Mouse (Mus musculus) ZHBTc4 (cell line): ENCODE results near the gene Ctdnep1.
A peak's percentile ranks its signal among the peaks of the same experiment; 100 is the strongest.

Source experiments
- DNase-seq: peaks from one replicate; pipeline ENCODE4 v3.0.0-alpha.2; 2011; ENCODE audit warnings: low read depth, low spot score

Gene Ctdnep1

DNA sequence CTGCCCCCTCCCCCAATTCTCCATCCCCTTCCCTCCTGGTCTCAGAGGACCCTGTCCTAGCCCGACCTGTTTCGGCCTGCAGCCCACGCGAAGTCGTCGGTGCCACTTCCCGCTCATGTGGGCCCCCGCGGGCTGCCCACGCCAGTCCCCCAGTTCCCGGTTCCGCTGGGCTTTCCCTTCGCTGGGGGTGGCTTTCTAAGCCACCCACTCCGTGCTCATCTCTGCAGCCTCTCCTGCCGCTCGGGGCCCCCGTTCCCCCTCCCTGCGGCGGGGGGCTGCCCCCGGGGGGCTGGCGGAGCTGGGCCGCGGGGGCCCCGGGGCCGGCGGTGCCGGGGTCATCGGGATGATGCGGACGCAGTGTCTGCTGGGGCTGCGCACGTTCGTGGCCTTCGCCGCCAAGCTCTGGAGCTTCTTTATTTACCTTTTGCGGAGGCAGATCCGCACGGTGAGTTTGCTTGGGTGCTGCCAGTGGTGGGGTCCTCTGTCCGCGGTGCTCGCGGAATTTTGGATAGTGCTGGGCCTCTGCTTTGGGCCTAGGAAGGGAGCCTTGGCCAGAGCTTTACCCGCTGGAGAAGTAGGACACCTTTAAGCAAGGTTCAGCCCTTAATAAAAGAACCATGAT, at the start of gene Ctdnep1:
TSS of gene Ctdnep1 (plus strand) at position 16 of the 622 bp plus-strand sequence.
- no peak for DNase-seq

DNA sequence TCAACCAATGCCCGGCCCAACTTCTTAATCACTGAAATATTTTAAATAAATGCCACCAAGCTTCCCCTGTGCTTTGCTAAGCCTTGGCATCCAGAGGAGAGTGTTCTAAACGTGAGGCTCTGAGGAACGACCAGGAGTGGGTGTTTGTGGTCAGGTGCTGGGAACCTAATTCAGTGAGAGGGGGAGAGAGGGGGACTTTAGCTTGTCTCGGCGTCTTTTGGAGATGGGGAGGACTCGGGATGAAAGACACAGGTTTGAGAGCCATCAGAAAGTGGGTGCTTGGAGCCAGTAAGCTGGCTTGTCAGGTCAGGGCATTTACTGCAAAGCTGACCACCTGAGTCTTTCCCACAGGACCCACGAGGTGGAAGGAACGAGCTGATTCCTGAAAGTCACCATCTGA, 49.2 kb upstream of the Ctdnep1 start:
- no peak for DNase-seq

DNA sequence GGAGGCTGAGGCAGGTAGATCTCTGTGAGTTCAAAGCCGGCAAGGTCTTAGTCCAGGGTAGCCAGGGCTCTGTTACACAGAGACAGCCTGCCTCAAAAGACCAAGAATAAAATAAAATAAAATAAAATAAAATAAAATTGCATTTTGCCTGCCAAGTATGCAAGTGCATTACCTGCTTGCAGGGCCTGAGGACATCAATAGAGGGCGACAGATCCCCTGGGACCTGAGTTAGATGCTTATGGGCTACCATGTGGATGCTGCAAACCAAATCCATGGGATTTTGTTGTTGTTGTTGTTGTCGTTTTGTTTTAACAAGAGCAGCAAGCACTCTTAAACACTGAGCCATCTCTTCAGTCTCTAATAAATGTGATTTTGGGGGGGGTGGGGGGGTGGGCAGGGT, 48.7 kb upstream of the Ctdnep1 start:
- DNase-seq, result no peak

DNA sequence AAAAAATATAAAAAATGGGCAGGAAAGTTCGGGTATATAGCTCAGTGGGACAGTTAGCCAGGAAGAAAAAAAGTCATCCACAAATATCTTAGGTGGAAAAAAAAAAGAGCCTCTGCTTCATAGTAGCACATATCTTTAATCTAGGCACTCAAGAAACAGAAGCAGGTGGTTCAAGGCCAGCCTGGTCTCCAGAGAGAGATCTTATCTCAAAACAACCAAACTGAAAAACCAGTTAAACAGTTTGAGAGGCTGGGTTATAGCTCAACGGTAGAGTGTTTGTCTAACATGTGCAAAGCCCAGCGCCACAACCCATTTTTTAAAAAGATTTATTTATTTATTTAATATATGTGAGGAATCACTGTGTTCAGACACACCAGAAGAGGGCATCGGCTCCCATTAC, 47.9 kb upstream of the Ctdnep1 start:
- no peak for DNase-seq

DNA sequence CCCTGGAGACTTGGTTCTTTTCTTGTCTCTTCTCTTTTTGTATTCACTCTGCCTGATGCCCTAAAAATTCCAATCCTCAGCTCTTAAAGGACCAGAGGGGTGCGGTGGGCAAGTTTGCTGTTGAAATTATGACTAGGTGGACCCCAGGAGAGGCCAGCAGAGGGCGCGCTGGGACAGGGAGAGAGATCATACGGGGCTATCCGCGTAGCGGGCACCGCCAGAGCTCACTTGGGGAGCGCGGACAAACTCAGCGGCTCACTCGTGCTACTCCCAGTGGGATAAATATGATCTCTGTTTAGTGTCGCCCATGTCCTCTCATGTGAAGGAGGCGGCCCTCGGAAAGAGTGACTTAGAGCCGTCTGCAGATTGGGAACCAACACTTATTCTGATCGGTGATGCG, 46.8 kb upstream of the Ctdnep1 start:
- DNase-seq, result peak; percentile 92

DNA sequence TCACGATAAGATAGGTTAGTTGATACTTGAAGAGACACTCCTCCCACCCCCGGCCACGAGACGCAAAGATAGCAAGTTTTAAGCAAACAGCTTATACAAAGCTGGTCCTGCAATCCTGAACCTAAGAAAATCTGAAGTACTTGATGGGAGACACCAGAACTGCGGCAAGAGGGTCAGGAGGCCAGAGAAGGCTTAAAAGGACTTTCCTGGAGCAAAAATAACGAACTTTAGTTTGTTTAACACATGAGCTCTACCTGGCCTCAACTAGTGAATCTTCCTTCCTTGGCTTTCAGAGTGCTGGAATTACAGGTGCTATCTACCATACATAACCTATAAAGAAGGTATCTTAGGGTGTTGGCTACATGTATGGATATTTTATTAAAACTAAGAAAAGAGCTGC, 46.3 kb upstream of the Ctdnep1 start:
- DNase-seq, result no peak

DNA sequence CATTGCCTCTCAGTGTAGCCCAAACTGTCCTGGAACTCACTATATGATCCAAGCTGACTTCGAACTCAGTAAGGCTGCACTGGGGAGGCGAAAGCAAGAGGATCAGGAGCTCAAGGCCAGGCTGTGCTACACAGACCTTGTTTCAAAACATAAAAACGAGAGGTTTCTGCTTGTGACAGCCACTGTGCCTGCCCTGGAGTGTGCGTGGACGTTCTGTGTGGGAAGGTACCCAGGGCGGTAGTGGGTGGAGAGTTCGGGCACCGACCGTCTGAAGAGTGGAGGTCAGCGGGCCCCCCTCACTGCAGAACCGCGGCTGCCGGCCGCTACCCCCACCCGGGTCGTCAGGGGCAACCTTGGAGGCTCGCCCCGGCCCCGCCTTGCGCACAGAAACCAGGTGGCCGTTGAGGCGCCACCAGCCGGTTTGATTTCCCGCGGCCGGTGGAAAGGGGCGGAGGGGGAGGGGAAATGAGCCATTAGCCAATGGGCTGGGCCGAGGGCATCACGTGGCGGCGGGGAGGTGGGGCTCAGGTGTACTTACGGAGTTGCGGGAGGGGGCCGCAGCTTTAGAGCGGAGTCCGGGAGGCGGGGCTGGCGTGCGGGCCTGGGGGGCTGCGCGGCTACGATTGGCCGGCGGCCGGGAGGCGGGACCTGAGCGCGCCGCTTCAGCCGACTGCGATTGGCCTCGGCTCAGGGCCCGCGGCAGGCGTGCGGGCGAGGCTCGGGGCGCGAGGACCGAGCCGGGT, 45.6 kb upstream of the Ctdnep1 start, which contains the start of gene Ybx2:
TSS of gene Ybx2 (plus strand) at position 660 of the 743 bp plus-strand sequence.
- peak; percentile 95 for DNase-seq

DNA sequence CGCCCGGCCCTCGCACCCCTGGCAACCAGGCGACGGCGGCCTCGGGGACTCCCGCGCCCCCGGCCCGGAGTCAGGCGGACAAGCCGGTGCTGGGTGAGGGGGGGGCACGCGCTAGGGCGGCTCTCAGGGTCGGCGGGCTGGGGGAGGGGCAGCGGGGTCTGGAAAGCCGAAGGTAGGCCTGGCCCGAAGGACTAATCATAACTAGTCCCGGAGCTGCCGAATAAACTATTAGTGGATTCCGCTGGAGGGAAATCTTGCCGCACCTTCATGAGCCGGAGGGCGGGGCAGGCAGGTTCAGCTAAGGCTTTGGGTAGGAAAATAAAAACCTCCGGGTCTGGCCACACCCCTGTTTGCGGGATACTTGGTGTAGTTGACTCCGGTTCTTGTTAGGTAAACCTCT, 44.8 kb upstream of the Ctdnep1 start:
- DNase-seq, result peak; percentile 69

DNA sequence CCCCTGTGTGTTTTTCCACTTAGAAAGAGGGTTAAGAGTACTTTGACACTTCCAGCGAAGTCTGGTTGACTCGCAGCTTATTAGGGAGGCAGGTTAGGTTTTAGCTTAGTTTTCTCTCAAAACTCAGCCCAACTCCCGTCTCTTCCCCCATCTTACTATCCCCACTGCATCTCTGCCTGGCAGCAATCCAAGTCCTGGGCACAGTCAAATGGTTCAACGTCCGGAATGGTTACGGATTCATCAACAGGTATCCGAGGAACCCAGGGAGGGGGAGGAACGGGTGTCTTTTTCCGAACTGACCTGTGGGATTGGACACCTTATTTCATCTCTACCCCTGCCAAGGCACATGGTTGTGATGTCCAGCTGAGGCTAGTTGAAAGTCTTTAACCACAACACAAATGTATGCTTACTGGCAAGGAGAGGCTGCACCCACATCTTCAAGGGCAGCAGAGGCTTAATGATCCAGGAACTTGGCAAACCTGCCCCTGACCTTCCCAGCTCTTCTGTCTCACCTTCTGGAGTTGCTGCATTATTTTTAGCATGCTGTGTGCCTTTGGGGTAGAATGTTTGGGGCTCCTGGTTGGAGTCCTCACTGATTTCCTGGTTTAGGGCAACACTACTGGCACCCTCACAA, 44.1 kb upstream of the Ctdnep1 start:
- no peak for DNase-seq

DNA sequence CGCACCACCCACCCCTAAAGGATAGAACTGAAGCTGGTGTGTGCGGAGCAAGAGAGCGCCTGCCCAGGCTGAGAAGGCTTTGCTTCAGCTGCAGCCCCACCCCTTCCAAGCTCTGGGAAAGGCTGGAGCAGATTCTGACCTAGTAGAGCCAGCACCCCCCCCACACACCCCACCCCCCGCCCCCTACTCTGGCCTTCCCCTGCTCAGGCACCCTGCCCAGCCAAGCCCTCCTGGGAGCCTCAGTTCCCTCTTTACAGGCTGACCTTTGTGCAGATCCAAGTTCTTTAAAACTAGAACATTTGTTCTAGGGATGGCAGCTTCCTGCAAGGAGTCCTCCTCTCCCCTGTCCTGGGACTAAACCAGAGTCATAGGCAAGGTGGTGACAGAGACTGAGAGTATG, 43.6 kb upstream of the Ctdnep1 start:
- DNase-seq, result no peak

DNA sequence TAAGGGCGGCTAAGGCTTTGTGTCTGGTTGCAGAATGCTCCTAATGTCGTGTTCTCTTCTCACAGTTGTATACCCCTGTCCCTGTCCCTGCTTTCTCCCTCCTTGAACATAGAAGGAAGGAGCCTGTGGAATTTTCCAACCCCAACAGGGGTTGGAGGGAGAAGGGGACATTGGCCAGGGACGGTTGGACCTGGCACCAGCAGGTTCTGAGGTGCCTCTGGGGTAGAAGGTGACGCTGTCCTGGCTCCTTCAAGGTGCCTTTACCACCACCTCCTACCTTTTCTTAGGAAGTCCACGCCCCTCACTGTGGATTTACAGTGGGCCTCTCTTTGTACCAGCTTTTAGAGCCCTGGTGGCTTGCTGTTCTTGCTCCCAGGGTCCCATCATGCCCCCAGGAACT, 43.1 kb upstream of the Ctdnep1 start:
- no peak for DNase-seq

DNA sequence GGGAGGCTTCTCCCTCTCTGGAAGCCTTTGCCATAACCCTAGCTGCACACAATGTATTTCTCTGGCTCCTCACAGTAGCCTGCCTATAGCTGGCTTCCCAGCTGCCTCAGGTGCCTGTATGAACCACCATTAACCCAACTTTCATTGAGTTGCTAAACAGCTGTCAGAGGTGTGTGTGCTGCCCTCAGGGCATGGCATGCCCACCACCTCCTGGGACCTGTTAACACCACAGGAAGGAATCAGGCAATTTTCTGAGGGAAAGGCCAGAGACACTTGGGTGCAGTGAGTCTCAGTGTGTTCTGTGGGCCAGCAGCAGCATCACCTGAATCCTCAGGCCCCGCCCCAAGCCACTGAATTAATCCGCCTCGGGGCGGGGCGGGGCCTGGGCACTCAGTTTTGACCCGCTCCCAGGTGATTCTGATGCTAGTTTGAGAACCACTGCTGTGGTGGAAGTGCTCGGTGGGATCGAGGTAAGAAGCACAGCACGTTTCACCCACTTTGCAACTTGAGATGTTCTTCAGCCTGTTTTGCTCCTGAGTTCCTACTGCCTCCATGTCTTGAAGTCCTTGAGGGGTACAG, 42.5 kb upstream of the Ctdnep1 start:
- DNase-seq, result peak; percentile 56

DNA sequence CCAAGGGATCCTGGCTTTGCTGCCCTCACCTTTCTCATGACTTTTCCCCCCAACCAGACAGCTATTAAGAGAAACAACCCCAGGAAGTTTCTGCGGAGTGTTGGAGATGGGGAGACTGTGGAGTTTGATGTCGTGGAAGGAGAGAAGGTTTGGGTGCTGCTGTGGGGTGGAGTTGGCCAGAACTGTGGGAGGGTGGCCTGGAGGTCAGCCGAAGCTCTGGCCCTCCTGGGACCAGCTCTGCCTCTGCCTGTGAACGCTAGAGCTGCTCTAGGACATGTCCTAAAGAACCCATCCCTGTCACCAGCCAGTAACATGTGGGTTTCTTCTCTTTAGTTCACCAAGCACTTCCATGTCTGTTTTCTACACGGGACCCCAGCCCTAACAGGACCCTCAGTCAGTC, 41.8 kb upstream of the Ctdnep1 start:
- DNase-seq, result no peak

DNA sequence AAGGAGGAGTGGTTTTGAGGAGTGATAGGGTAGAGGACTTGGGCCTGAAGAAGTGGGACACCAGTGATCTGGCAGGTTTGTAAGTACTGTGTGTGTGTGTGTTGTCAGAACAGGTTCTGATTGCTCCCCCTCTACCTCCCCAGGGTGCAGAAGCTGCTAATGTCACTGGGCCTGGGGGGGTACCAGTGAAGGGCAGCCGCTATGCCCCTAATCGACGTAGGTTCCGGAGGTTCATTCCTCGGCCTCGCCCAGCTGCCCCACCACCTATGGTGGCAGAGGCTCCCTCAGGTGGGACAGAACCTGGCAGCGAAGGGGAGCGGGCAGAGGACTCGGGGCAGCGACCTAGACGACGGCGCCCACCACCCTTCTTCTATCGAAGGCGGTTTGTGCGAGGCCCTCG, 41.2 kb upstream of the Ctdnep1 start:
- DNase-seq, result no peak

DNA sequence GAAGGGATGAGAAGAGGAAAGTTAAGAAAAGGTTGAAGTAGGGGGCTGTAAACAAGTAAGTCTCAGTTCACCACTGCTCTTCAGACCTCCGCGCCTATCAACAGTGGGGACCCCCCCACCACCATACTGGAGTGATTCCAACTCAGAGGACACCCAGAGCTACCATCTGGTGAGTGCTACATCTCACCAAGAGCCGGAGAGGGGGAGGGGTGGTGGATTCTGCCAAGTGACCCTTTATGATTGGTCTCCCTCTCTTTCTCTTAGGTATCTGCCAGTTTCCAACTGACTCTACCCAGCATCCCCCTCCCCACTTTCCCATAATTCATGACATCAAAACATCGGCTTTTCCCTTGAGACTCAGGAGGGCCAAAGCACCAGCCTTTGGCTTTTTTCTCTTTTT, 40.0 kb upstream of the Ctdnep1 start:
- DNase-seq, result no peak

DNA sequence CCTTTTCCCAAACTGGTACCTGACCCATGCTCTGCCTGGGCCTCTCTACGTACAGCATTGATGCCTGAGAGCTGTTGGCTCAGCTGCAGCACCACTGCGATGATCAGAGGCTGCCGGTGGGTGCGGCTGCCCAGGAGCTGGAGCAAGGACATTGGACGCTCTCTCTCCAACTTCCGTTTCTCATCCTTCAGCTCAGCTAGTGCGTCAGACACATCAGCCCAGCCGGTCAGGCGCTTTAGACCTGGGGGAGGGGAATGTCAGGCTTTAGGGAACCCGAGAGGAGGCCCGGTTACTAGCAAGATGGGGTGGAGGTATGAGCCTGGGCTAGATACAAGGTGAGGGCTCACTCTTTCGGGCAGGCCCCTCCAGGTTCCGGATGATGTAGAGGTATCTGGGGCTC, 35.7 kb upstream of the Ctdnep1 start:
- DNase-seq, result no peak

DNA sequence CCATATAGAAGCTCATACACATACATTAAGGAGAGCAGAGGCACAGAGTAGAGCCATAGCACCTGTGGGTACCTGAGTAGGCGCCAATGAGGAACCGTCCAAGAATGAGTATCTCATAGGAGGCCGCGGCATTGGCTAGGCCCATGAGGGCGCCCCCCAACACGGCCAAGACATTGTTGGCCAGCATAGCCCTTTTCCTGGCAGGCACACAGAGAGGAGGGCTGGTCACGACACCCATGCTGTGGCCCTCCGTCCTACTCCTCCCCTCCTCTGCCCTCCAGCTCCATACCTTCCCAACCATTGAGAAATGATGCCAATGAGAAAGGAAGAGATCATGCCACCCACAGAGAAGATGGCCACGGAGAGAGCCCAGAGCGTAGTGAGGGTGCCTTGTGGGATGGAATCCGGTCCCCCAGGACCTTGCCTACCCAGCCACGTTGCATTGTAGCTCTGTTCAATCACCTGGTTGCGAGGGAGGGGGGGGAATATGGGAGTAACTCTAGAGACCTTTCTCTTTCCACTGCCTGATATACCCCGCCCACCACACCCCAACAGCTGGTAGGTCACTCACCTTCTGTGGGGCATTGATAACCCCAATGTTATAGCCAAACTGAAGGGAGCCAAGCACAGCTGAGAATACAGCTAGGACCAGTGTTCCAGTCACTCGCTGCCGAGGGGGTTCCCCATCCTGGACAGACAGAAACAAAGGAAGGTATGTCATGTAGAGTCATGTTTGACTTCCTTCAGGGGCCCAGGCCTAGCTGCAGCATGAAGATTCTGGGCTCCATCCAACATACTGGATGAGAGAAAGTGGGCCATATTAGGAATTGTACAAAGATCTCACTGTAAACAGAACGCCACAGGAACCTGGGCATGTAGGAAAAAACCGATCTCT, 34.7 kb upstream of the Ctdnep1 start:
- no peak for DNase-seq

DNA sequence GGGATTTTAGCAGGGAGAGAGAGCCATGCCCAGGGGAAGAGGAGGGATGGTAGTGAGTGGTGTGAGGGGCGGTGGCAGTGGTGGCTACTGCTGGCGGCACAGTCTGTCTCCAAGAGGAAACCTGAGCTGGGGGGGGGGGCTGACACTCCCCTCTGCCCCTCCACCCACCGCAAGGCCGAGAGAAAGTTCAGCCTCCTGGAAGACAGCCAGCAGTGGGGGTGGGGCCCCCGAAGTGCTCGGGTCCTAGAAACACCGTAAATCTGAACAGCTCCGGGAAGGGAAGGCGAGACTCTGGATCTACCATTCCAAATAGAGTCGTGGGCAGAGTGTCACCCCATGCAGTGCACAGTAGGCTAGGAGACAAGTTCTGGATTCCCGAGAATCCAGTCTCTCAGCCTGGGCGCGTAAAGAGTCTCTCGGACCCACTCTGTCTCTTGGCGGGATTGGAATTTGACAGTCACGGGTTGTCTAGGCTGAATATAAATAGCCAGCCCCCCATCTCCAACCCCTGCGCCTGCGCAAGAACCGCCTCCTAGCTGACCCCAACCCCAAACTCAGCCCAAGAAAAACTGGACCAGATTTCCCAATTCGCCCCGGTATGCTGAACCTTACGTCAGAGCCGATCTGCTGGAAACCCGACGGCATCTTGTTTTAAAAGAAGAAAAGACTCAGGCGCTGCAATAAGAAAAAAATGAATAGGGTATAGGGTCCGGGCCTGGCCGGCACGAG, 33.5 kb upstream of the Ctdnep1 start:
- no peak for DNase-seq

DNA sequence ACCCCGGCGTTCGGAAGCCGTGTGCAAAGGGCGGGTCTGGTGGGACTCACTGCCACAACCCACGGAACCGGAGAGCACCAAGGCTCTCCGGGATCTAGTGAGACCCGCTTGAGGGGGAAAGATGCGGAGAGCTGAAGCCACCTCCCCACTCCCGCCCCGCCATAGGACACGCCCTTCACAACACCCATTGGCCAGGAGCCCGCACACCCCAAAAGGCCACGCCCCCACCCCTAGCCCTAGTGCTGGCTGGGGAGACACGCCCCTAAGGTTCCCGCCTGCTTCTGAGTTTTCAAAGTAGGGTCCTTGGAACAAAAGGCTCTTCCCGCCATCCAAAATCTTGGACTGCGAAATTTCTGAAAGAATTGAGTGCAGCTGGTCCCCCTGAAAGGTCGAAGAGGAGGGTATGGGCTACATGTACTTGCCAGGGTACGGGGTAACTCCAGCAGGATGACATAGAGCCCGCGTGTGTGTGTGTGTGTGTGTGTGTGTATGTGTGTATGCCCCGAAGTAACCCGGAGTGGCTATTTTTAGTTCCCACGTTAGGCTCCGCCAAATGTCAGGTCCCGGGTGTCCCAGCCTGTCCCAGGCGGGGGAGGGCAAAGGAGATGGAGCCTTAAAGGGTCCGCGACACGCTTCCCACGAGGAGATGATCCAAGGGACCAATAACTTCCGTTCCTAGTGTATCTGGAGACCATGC, 32.7 kb upstream of the Ctdnep1 start, which contains the start of gene Slc2a4:
TSS of gene Slc2a4 (minus strand) at position 123 of the 697 bp plus-strand sequence.
- peak; percentile 97 for DNase-seq

DNA sequence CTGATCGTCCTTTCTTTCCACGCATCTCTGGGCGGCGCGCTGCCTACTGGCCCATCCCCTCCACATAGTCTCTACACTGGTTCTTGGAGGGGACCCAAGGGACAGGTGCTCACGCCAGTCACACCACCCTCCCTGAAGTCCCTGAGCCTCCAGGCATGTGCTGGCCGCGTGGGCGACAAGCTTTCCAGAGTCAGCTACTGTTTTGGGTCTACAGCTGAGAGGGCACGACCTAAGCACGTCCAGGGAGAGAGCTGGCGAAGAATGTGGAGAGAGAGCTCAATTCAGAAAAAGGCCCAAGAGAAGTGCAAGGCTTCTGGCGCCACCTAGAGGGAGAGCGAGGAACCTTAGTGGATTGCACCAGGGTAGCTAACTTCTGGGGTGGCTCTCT, 32.2 kb upstream of the Ctdnep1 start:
- peak; percentile 91 for DNase-seq
